Mouse (Mus musculus) olfactory bulb, adult 2 months (tissue): ENCODE measurements around the gene Nlrc5.

Source experiments
- CTCF ChIP-seq: fragments of 200-500 bp; IDR thresholded peaks from 2 replicates; pipeline ENCODE4 v1.5.1; 2012; ENCODE audit warnings: low read depth, mild to moderate bottlenecking, low read length, moderate library complexity; ENCODE audit not compliant: insufficient read depth
- POLR2A ChIP-seq: fragments of 200-500 bp; IDR thresholded peaks from 2 replicates; pipeline ENCODE4 v1.6.1; 2012; ENCODE audit warnings: mild to moderate bottlenecking, low read depth, low read length, moderate library complexity; ENCODE audit not compliant: insufficient read depth

DNA sequence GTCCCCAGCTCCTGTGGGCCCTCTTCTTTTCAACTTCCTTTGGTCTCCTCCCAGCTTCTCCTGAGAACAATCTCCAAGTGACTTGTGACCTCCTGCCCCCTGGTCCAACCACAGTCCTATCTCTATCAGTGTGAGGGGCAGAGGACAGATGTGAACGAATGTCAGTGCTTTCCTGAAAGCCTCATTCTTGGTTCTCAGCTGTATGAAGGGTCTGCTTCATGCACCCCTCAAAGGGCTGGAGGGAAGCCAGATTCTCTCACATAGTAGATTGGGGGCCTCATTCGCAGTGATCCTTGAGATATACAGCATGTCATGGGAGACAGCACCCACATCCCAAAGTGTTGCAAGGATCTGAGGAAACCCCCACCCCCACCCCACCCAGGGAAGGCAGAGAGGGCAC is 53.9 kb downstream of the Nlrc5 start:
- TF ChIP-seq POLR2A (no peak), CTCF (no peak)
